7 mouse cellular contexts compared by ENCODE assay signal in the genomic region with DNA sequence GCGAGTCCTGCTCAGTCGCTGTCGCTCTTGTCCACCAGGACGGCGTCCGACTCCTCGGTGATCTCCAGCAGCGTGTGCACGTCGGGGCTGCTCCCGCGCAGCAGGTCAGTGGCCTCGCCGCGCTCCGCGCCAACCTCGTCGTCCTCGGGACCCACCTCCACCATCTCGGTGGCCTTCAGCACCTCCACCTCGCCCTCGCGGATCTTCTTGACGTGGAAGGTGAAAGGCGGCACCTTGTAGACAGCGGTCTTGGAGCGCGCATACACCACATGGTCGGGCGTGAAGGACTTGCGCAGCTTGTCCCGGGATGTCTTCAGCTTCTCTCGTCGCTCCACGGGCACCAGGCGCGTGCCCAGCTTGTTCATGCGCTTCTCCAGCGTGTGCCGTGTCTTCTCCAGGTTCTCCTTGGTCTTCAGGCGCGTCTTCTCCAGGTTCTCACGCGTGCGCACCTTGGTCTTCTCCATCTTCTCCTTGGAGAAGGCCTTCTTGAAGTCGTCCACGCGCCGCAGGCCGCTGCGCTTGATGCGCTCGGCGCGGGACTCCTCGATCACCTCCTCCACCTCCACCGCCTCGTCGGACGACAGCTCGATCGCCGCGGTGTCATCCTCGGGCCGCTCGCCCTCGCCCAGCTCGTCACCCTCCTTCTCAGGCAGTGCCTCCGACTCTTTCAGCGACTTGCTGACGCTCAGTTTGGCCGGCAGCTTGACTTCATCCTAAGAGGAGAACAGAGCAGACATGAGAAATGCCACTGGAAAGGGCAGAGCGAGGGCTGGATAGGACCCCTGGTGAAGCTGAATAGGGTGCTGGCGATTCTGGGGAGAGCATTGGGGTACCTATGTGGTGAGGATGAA. TPM values are rescaled to one million over a fixed set of nuclear protein-coding genes. Genes with fewer than 3 reads are reported as not detected.
DNase-seq lines count a peak whose midpoint lies in the region; ATAC-seq and TF ChIP-seq lines count a peak whose summit lies in the region.

No protein-coding gene starts in this region.

- H3K4me3 ChIP-seq in megakaryocyte, embryonic 14.5 days (replicated peaks) = peak overlapping the region; percentile 10
- peak overlapping the region; percentile 32 for H3K4me3 ChIP-seq in forebrain, postnatal 0 days (ENCODE audit: low read depth, low read length)
- H3K4me3 ChIP-seq in limb, embryonic 13.5 days = peak overlapping the region; percentile 35
- no peak overlapping the region for H3K4me3 ChIP-seq in stomach, postnatal 0 days (ENCODE audit: low read depth, low read length)

- no peak for DNase-seq in forebrain, postnatal 0 days
- DNase-seq in stomach, postnatal 0 days (ENCODE audit: low spot score) = no peak
- DNase-seq in left cerebral cortex, adult 9 months (ENCODE audit: low spot score in 2 of 2) = no peak

- H3K4me2 ChIP-seq in forebrain, postnatal 0 days (ENCODE audit: low read depth) = peak overlapping the region; percentile 47
- H3K4me2 ChIP-seq in limb, embryonic 13.5 days (replicated peaks) = peak overlapping the region; percentile 58
- H3K4me2 ChIP-seq in stomach, postnatal 0 days (replicated peaks; ENCODE audit: low read depth) = peak overlapping the region; percentile 25; the same call in 1 of the 2 replicates

- no peak for TF ChIP-seq EP300 in stomach, postnatal 0 days (optimal IDR thresholded peaks at IDR 0.05)

- TF ChIP-seq CTCF in forebrain, postnatal 0 days (IDR thresholded peaks at IDR 0.05; ENCODE audit: low read depth) = no peak; the same call in 1 of the 2 replicates
- TF ChIP-seq CTCF in stomach, postnatal 0 days (IDR thresholded peaks at IDR 0.05; ENCODE audit: low read depth) = no peak

- H3K4me1 ChIP-seq in megakaryocyte, embryonic 14.5 days = peaks cover 68% of the 10 kb centered on the region
- H3K4me1 ChIP-seq in forebrain, postnatal 0 days (ENCODE audit: insufficient read depth) = 0 out of 2 replicates have a peak, but pooled peaks cover 3% of the 10 kb centered on the region
- H3K4me1 ChIP-seq in limb, embryonic 13.5 days = peaks cover 37% of the 10 kb centered on the region
- H3K4me1 ChIP-seq in stomach, postnatal 0 days (replicated peaks; ENCODE audit: control insufficient read depth, insufficient read depth) = peaks cover 9% of the 10 kb centered on the region; the same call in 1 of the 2 replicates

- peaks cover 27% of the 10 kb centered on the region for H3K36me3 ChIP-seq in megakaryocyte, embryonic 14.5 days (replicated peaks; ENCODE audit: low read length)
- H3K36me3 ChIP-seq in forebrain, postnatal 0 days (ENCODE audit: insufficient read depth) = no peaks in the 10 kb centered on the region
- peaks cover 15% of the 10 kb centered on the region for H3K36me3 ChIP-seq in limb, embryonic 13.5 days
- peaks cover 11% of the 10 kb centered on the region for H3K36me3 ChIP-seq in stomach, postnatal 0 days (ENCODE audit: control insufficient read depth, insufficient read depth, low read length)

- H3K27ac ChIP-seq in forebrain, postnatal 0 days (ENCODE audit: low read depth, low read length) = no peak overlapping the region
- H3K27ac ChIP-seq in limb, embryonic 13.5 days = no peak overlapping the region
- 0 out of 2 replicates have a peak overlapping the region, but pooled peaks have one; percentile 4 for H3K27ac ChIP-seq in stomach, postnatal 0 days (replicated peaks)

- no peaks in the 10 kb centered on the region for H3K9me3 ChIP-seq in megakaryocyte, embryonic 14.5 days
- H3K9me3 ChIP-seq in forebrain, postnatal 0 days (ENCODE audit: low read length) = no peaks in the 10 kb centered on the region
- no peaks in the 10 kb centered on the region for H3K9me3 ChIP-seq in limb, embryonic 13.5 days
- H3K9me3 ChIP-seq in stomach, postnatal 0 days (ENCODE audit: control insufficient read depth, low read length) = no peaks in the 10 kb centered on the region

- WGBS in forebrain, postnatal 0 days = 9% methylated on average over 76 of the region's 76 CpGs
- WGBS in limb, embryonic 13.5 days = 12% methylated on average over 76 of the region's 76 CpGs
- 44% methylated on average over 76 of the region's 76 CpGs for WGBS in stomach, postnatal 0 days

- no peak for ATAC-seq in megakaryocyte, adult 5-6 weeks (ENCODE audit: poor library complexity, severe bottlenecking)
- ATAC-seq in forebrain, postnatal 0 days = no peak
- ATAC-seq in limb, embryonic 13.5 days (ENCODE audit: low FRiP score, low read depth) = no peak
- ATAC-seq in stomach, postnatal 0 days (ENCODE audit: low FRiP score, low TSS enrichment) = no peak
- no peak for ATAC-seq in monocyte, adult 5-6 weeks (replicated peaks; ENCODE audit: insufficient number of reproducible peaks, low FRiP score, low TSS enrichment, poor library complexity, severe bottlenecking)

- peaks cover 2% of the 10 kb centered on the region for H3K27me3 ChIP-seq in megakaryocyte, embryonic 14.5 days (replicated peaks)
- peaks cover 19% of the 10 kb centered on the region for H3K27me3 ChIP-seq in forebrain, postnatal 0 days (ENCODE audit: insufficient read depth, low read length)
- peaks cover 39% of the 10 kb centered on the region for H3K27me3 ChIP-seq in limb, embryonic 13.5 days
- no peaks in the 10 kb centered on the region for H3K27me3 ChIP-seq in stomach, postnatal 0 days (ENCODE audit: control insufficient read depth, insufficient read depth, low read length)

- H3K9ac ChIP-seq in forebrain, postnatal 0 days = no peak overlapping the region
- peak overlapping the region; percentile 48 for H3K9ac ChIP-seq in limb, embryonic 13.5 days
- H3K9ac ChIP-seq in stomach, postnatal 0 days (ENCODE audit: low read length) = no peak overlapping the region

RNA-seq across cellular contexts. Expression of a gene that starts 11.8 kb away (rescaled TPM):
- polyA plus RNA-seq in megakaryocyte, embryonic 14.5 days (2012; ENCODE audit: insufficient read depth, low replicate concordance) = 24.1 and 43.9 TPM in 2 replicates
- total RNA-seq in megakaryocyte, adult 5-6 weeks (2015) = not detected in 2 replicates
- 0.15 TPM in 1 of 2 replicates, not detected in the other for total RNA-seq in megakaryocyte, adult 5-6 weeks (2017)
- 14.8 and 22.7 TPM in 2 replicates for total RNA-seq in forebrain, postnatal 0 days (2014; rRNA removed)
- 36.7 and 38.3 TPM in 2 replicates for polyA plus RNA-seq in forebrain, postnatal 0 days (2015; fragmentation: Nextera tagmentation; extraction: Ambion mirVana)
- 136 and 142 TPM in 2 replicates for polyA plus RNA-seq in limb, embryonic 13.5 days (2015; fragmentation: Nextera tagmentation; extraction: Ambion mirVana)
- polyA plus RNA-seq in stomach, postnatal 0 days (2015; fragmentation: Nextera tagmentation; extraction: Ambion mirVana) = 313 and 331 TPM in 2 replicates
- 0.32 to 2.5 TPM in 2 of 3 replicates, not detected in the other for total RNA-seq in monocyte, adult 5-6 weeks (2017)

RNA-seq across cellular contexts. Expression of a gene that starts 19.5 kb away (rescaled TPM):
- polyA plus RNA-seq in megakaryocyte, embryonic 14.5 days (2012; ENCODE audit: insufficient read depth, low replicate concordance) = 63.3 and 82.6 TPM in 2 replicates
- total RNA-seq in megakaryocyte, adult 5-6 weeks (2015) = 61.5 and 79.5 TPM in 2 replicates
- total RNA-seq in megakaryocyte, adult 5-6 weeks (2017) = 103 and 184 TPM in 2 replicates
- total RNA-seq in forebrain, postnatal 0 days (2014; rRNA removed) = 29.4 and 42.5 TPM in 2 replicates
- 20.5 and 31.2 TPM in 2 replicates for polyA plus RNA-seq in forebrain, postnatal 0 days (2015; fragmentation: Nextera tagmentation; extraction: Ambion mirVana)
- polyA plus RNA-seq in limb, embryonic 13.5 days (2015; fragmentation: Nextera tagmentation; extraction: Ambion mirVana) = 42.4 and 50.3 TPM in 2 replicates
- 47.7 and 55.1 TPM in 2 replicates for polyA plus RNA-seq in stomach, postnatal 0 days (2015; fragmentation: Nextera tagmentation; extraction: Ambion mirVana)
- 328 to 413 TPM (median 368 TPM) in 3 replicates for total RNA-seq in monocyte, adult 5-6 weeks (2017)

RNA-seq across cellular contexts. Expression of a gene that starts 50.4 kb away (rescaled TPM):
- 90.5 and 153 TPM in 2 replicates for polyA plus RNA-seq in megakaryocyte, embryonic 14.5 days (2012; ENCODE audit: insufficient read depth, low replicate concordance)
- total RNA-seq in megakaryocyte, adult 5-6 weeks (2015) = 40.2 and 42.9 TPM in 2 replicates
- total RNA-seq in megakaryocyte, adult 5-6 weeks (2017) = 35.2 and 46.1 TPM in 2 replicates
- total RNA-seq in forebrain, postnatal 0 days (2014; rRNA removed) = 132 and 179 TPM in 2 replicates
- polyA plus RNA-seq in forebrain, postnatal 0 days (2015; fragmentation: Nextera tagmentation; extraction: Ambion mirVana) = 121 and 162 TPM in 2 replicates
- polyA plus RNA-seq in limb, embryonic 13.5 days (2015; fragmentation: Nextera tagmentation; extraction: Ambion mirVana) = 34.0 and 34.4 TPM in 2 replicates
- 44.8 and 45.5 TPM in 2 replicates for polyA plus RNA-seq in stomach, postnatal 0 days (2015; fragmentation: Nextera tagmentation; extraction: Ambion mirVana)
- total RNA-seq in monocyte, adult 5-6 weeks (2017) = 26.0 to 42.7 TPM (median 37.5 TPM) in 3 replicates
